Mouse (Mus musculus): Measurements from ENCODE around the gene Vps45. TPM values are rescaled to one million over a fixed set of nuclear protein-coding genes. Genes with fewer than 3 reads are reported as not detected.

The Vps45 gene
- polyA plus RNA-seq, 1 experiment = 14.2 TPM

DNA sequence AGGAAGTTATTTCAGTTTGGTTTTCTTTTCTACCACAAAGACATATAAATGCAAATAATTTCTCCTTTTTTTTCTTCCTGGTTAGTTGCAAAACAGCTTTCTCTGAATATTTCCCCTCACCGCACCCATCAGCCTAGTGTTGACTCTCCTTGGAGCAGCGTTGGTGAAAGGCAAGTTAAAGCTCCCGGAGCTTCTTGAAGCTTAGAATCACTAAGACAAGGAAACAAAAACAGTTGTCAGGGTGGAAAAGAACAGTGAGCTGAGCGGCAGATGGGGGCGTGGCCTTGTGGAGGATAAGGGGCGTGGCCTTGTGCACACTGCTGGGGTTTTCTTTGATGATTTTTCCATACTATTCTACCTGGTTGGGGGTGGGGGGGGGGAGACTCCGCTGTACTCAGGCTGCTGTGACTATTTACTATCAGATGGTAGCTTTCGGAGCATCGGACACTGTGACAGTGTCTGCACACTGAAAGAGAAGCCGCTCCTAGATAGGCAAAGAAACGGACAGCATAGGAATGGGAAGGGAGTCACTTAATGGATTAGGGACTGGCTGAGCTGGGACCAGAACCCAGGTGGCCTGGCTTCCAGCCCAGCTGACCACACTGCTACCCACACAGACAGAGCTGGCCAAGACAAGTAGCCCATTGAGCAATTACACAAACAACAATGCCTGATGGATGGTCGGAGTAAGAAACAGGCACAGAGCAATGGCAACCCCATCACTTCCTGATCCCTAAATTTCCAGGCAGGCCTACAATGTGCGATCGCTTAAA, 44.0 kb upstream of the Vps45 start:
- H3K9ac ChIP-seq (ENCODE audit: low read depth, poor library complexity, severe bottlenecking) = peak overlapping the region; percentile 21; the same call in 1 of the 2 replicates
- no peaks in the 10 kb centered on the region for H3K27me3 ChIP-seq (ENCODE audit: control insufficient read depth, insufficient read depth, low read length, poor library complexity, severe bottlenecking)
- peak overlapping the region; percentile 9 for H3K27ac ChIP-seq (ENCODE audit: insufficient read depth, low read length)
- TF ChIP-seq EP300 (IDR thresholded peaks at IDR 0.05; ENCODE audit: insufficient read depth, low read depth, low read length) = no peak
- no peak for TF ChIP-seq CTCF (IDR thresholded peaks at IDR 0.05; ENCODE audit: low read depth, low read length)
- no peak for TF ChIP-seq POLR2A (IDR thresholded peaks at IDR 0.05; ENCODE audit: insufficient read depth, low read length)
- no peaks in the 10 kb centered on the region for H3K9me3 ChIP-seq (replicated peaks; ENCODE audit: control insufficient read depth, insufficient read depth, low read length, poor library complexity, severe bottlenecking)
- H3K36me3 ChIP-seq (ENCODE audit: control insufficient read depth, insufficient read depth, low read length, poor library complexity, severe bottlenecking) = no peaks in the 10 kb centered on the region
- peak overlapping the region; percentile 40 for H3K4me3 ChIP-seq (ENCODE audit: low read depth, low read length)
- no peaks in the 10 kb centered on the region for H3K4me1 ChIP-seq (ENCODE audit: control insufficient read depth, insufficient read depth, low read length)

- TF ChIP-seq CTCF (IDR thresholded peaks at IDR 0.05; ENCODE audit: low read depth, low read length) = no peak
- no peak for TF ChIP-seq POLR2A (IDR thresholded peaks at IDR 0.05; ENCODE audit: insufficient read depth, low read length)
- TF ChIP-seq EP300 (IDR thresholded peaks at IDR 0.05; ENCODE audit: insufficient read depth, low read depth, low read length) = no peak
- no peak overlapping the region for H3K27ac ChIP-seq (ENCODE audit: insufficient read depth, low read length)
- no peak overlapping the region for H3K9ac ChIP-seq (ENCODE audit: low read depth, poor library complexity, severe bottlenecking)
Observed at GRCm38 (mm10) chr3:96098616-96099267, 40.5 kb upstream of the Vps45 start.

GRCm38 (mm10) chr3:96098168-96098567, 39.9 kb upstream of the Vps45 start:
- no peaks in the 10 kb centered on the region for H3K27me3 ChIP-seq (ENCODE audit: control insufficient read depth, insufficient read depth, low read length, poor library complexity, severe bottlenecking)
- TF ChIP-seq CTCF (IDR thresholded peaks at IDR 0.05; ENCODE audit: low read depth, low read length) = no peak
- TF ChIP-seq EP300 (IDR thresholded peaks at IDR 0.05; ENCODE audit: insufficient read depth, low read depth, low read length) = no peak
- TF ChIP-seq POLR2A (IDR thresholded peaks at IDR 0.05; ENCODE audit: insufficient read depth, low read length) = no peak

More at GRCm38 (mm10) chr3:96098616-96099267, 40.5 kb upstream of the Vps45 start:
- Histone ChIP-seq H3K4me3 (ENCODE audit: low read depth, low read length) (no peak overlapping the region), H3K4me1 (ENCODE audit: control insufficient read depth, insufficient read depth, low read length) (no peaks in the 10 kb centered on the region), H3K9me3 (replicated peaks; ENCODE audit: control insufficient read depth, insufficient read depth, low read length, poor library complexity, severe bottlenecking) (no peaks in the 10 kb centered on the region), H3K27me3 (ENCODE audit: control insufficient read depth, insufficient read depth, low read length, poor library complexity, severe bottlenecking) (no peaks in the 10 kb centered on the region), H3K36me3 (ENCODE audit: control insufficient read depth, insufficient read depth, low read length, poor library complexity, severe bottlenecking) (no peaks in the 10 kb centered on the region)

DNA sequence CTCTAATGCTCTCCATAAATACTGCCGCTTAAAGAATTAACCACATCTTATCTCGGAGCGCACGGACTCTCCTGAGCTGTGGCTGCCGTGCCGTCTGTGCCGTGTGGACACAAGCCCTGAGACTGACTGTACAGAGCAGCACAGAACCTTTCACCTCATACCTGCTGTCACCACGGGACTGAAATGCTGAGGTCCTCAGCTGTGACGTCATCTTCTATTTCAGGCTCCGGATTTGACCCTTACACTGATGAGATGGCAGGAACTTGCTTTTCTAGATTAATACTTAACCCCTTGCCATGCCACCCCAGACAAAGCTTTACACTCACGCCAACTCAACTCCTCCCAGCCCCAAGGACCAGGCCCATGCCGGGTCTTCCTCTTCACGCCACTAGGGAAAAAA, 35.9 kb upstream of the Vps45 start:
- Histone ChIP-seq H3K36me3 (ENCODE audit: control insufficient read depth, insufficient read depth, low read length, poor library complexity, severe bottlenecking) (no peaks in the 10 kb centered on the region), H3K9me3 (replicated peaks; ENCODE audit: control insufficient read depth, insufficient read depth, low read length, poor library complexity, severe bottlenecking) (no peaks in the 10 kb centered on the region)
- no peak for TF ChIP-seq EP300 (IDR thresholded peaks at IDR 0.05; ENCODE audit: insufficient read depth, low read depth, low read length)
- TF ChIP-seq CTCF (IDR thresholded peaks at IDR 0.05; ENCODE audit: low read depth, low read length) = no peak
- TF ChIP-seq POLR2A (IDR thresholded peaks at IDR 0.05; ENCODE audit: insufficient read depth, low read length) = no peak

More at GRCm38 (mm10) chr3:96098168-96098567, 39.9 kb upstream of the Vps45 start:
- Histone ChIP-seq H3K36me3 (ENCODE audit: control insufficient read depth, insufficient read depth, low read length, poor library complexity, severe bottlenecking) (no peaks in the 10 kb centered on the region), H3K27ac (ENCODE audit: insufficient read depth, low read length) (no peak overlapping the region), H3K4me3 (ENCODE audit: low read depth, low read length) (no peak overlapping the region), H3K4me1 (ENCODE audit: control insufficient read depth, insufficient read depth, low read length) (peaks cover 3% of the 10 kb centered on the region), H3K9ac (ENCODE audit: low read depth, poor library complexity, severe bottlenecking) (no peak overlapping the region), H3K9me3 (replicated peaks; ENCODE audit: control insufficient read depth, insufficient read depth, low read length, poor library complexity, severe bottlenecking) (no peaks in the 10 kb centered on the region)

DNA sequence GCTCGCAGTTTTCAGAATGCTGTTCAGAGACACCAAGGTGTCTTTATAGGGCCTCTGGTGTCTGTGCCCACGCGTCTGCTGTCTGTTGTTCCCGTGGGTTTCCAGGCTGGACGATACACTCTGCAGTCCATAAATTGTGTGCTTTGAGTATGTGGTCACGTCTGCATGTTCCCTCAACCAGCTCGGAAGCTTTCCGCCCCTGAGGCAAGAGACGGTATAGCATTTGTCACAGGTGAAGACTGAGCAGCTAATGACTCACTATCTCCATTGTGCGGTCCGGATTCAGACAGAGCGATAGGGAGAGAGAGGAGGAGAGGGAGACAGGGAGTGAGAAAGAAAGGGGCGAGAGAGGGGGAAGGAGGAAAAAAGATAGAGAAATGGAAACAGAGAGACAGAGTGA, 35.2 kb upstream of the Vps45 start:
- no peak for TF ChIP-seq EP300 (IDR thresholded peaks at IDR 0.05; ENCODE audit: insufficient read depth, low read depth, low read length)
- no peak for TF ChIP-seq POLR2A (IDR thresholded peaks at IDR 0.05; ENCODE audit: insufficient read depth, low read length)
- H3K36me3 ChIP-seq (ENCODE audit: control insufficient read depth, insufficient read depth, low read length, poor library complexity, severe bottlenecking) = no peaks in the 10 kb centered on the region
- no peaks in the 10 kb centered on the region for H3K9me3 ChIP-seq (replicated peaks; ENCODE audit: control insufficient read depth, insufficient read depth, low read length, poor library complexity, severe bottlenecking)
- H3K9ac ChIP-seq (ENCODE audit: low read depth, poor library complexity, severe bottlenecking) = no peak overlapping the region
- no peaks in the 10 kb centered on the region for H3K27me3 ChIP-seq (ENCODE audit: control insufficient read depth, insufficient read depth, low read length, poor library complexity, severe bottlenecking)
- H3K27ac ChIP-seq (ENCODE audit: insufficient read depth, low read length) = no peak overlapping the region
- peaks cover 3% of the 10 kb centered on the region for H3K4me1 ChIP-seq (ENCODE audit: control insufficient read depth, insufficient read depth, low read length)
- no peak overlapping the region for H3K4me3 ChIP-seq (ENCODE audit: low read depth, low read length)

More for the DNA sequence above, 35.9 kb upstream of the Vps45 start:
- Histone ChIP-seq H3K4me1 (ENCODE audit: control insufficient read depth, insufficient read depth, low read length) (peaks cover 3% of the 10 kb centered on the region), H3K9ac (ENCODE audit: low read depth, poor library complexity, severe bottlenecking) (no peak overlapping the region), H3K27ac (ENCODE audit: insufficient read depth, low read length) (no peak overlapping the region), H3K27me3 (ENCODE audit: control insufficient read depth, insufficient read depth, low read length, poor library complexity, severe bottlenecking) (no peaks in the 10 kb centered on the region), H3K4me3 (ENCODE audit: low read depth, low read length) (no peak overlapping the region)

DNA sequence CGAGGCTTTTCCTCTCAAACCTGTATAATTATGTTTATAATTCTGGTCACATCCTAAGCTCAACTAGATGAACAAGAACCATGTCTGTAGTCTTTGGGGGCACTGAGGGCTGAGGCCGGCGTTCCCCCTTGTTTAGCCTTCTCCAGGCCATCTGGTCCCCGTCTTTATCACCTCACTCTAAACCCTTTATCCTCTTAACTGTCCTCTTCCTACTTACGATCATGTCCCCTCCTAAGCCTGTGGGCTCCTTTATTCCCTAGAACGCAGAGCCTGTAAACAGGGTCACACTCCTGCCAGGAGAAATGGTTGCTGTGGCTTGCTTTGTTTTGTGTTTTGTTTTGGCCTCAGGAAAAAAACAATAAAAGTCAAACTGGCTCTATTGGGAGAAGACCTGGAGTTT, 33.7 kb upstream of the Vps45 start:
- Histone ChIP-seq H3K9ac (ENCODE audit: low read depth, poor library complexity, severe bottlenecking) (no peak overlapping the region), H3K27ac (ENCODE audit: insufficient read depth, low read length) (no peak overlapping the region), H3K4me1 (ENCODE audit: control insufficient read depth, insufficient read depth, low read length) (peaks cover 3% of the 10 kb centered on the region), H3K36me3 (ENCODE audit: control insufficient read depth, insufficient read depth, low read length, poor library complexity, severe bottlenecking) (no peaks in the 10 kb centered on the region), H3K9me3 (replicated peaks; ENCODE audit: control insufficient read depth, insufficient read depth, low read length, poor library complexity, severe bottlenecking) (no peaks in the 10 kb centered on the region), H3K4me3 (ENCODE audit: low read depth, low read length) (no peak overlapping the region), H3K27me3 (ENCODE audit: control insufficient read depth, insufficient read depth, low read length, poor library complexity, severe bottlenecking) (no peaks in the 10 kb centered on the region)
- TF ChIP-seq POLR2A (IDR thresholded peaks at IDR 0.05; ENCODE audit: insufficient read depth, low read length) (no peak), EP300 (IDR thresholded peaks at IDR 0.05; ENCODE audit: insufficient read depth, low read depth, low read length) (no peak), CTCF (IDR thresholded peaks at IDR 0.05; ENCODE audit: low read depth, low read length) (no peak)

All from ES-Bruce4 (cell line).